Mouse (Mus musculus): ENCODE data around the gene Ccdc183.

The Ccdc183 gene

GRCm38 (mm10) chr2:25577951-25578795 lies 39.3 kb downstream of the Ccdc183 start:
- no peak for DNase-seq

GRCm38 (mm10) chr2:25576965-25577891 lies 40.2 kb downstream of the Ccdc183 start:
- DNase-seq, result no peak

GRCm38 (mm10) chr2:25576028-25576850 lies 41.2 kb downstream of the Ccdc183 start:
- no peak for DNase-seq

- peak; percentile 36 for DNase-seq
Observed at GRCm38 (mm10) chr2:25575432-25576027, 41.9 kb downstream of the Ccdc183 start.

GRCm38 (mm10) chr2:25574579-25575431 lies 42.7 kb downstream of the Ccdc183 start, which contains the start of the genes Mamdc4 and Phpt1:
Gene Mamdc4, minus strand, starts transcription at chr2:25574845.
Gene Phpt1, minus strand, starts transcription at chr2:25575224.
- peak; percentile 99 for DNase-seq

GRCm38 (mm10) chr2:25574136-25574535 lies 43.3 kb downstream of the Ccdc183 start:
- no peak for DNase-seq

GRCm38 (mm10) chr2:25573068-25573467 lies 44.4 kb downstream of the Ccdc183 start:
- no peak for DNase-seq

- no peak for DNase-seq
Observed at GRCm38 (mm10) chr2:25571221-25571620, 46.3 kb downstream of the Ccdc183 start.

GRCm38 (mm10) chr2:25569323-25569722 lies 48.2 kb downstream of the Ccdc183 start:
- DNase-seq, result no peak

GRCm38 (mm10) chr2:25568473-25569019 lies 48.9 kb downstream of the Ccdc183 start:
- no peak for DNase-seq

- no peak for DNase-seq
Observed at GRCm38 (mm10) chr2:25566558-25566957, 50.9 kb downstream of the Ccdc183 start.

- no peak for DNase-seq
Observed at GRCm38 (mm10) chr2:25565741-25566140, 51.7 kb downstream of the Ccdc183 start.

GRCm38 (mm10) chr2:25561946-25562345 lies 55.5 kb downstream of the Ccdc183 start:
- no peak for DNase-seq

- no peak for DNase-seq
Observed at GRCm38 (mm10) chr2:25560551-25560950, 56.9 kb downstream of the Ccdc183 start.

GRCm38 (mm10) chr2:25558774-25559173 lies 58.7 kb downstream of the Ccdc183 start:
- DNase-seq, result no peak
